ENCODE assay signal across 13 mouse cellular contexts in genomic region chr4:105969628-105970027, GRCm38 (mm10).
A peak's percentile ranks its signal among the peaks of the same experiment; 100 is the strongest.
DNase-seq lines count a peak whose midpoint lies in the region; ATAC-seq and TF ChIP-seq lines count a peak whose summit lies in the region.
"Had no signal": no experiment of that assay in that cellular context is flagged by ENCODE, and none has a peak within 500 bp of the region (broad histone marks: within the 10 kb centered on the region; RNA-seq: fewer than 3 reads in every experiment).

No protein-coding gene starts in this region.

- 4% methylated on average over 2 of the region's 2 CpGs for WGBS in kidney, embryonic 14.5 days
- WGBS in kidney, adult 2 months, result 48% methylated on average over 2 of the region's 2 CpGs
- WGBS in midbrain, embryonic 14.5 days, result 41% methylated on average over 2 of the region's 2 CpGs

- peaks cover 5% of the 10 kb centered on the region for H3K4me1 ChIP-seq in kidney, embryonic 14.5 days (ENCODE audit: control insufficient read depth, insufficient read depth, low read length)
- H3K4me1 ChIP-seq in kidney, adult 2 months (ENCODE audit: control insufficient read depth, insufficient read depth, low read length), result no peaks in the 10 kb centered on the region
- no peaks in the 10 kb centered on the region for H3K4me1 ChIP-seq in midbrain, embryonic 14.5 days (ENCODE audit: control insufficient read depth, insufficient read depth, low read length)
- H3K4me1 ChIP-seq: heart, embryonic 12.5 days; midbrain, embryonic 13.5 days had no signal

- H3K27ac ChIP-seq in kidney, embryonic 14.5 days (ENCODE audit: low read depth, low read length), result peak overlapping the region; percentile 2; the same call in 1 of the 2 replicates
- H3K27ac ChIP-seq in kidney, adult 2 months (ENCODE audit: insufficient read depth, low read depth, low read length), result no peak overlapping the region
- no peak overlapping the region for H3K27ac ChIP-seq in midbrain, embryonic 14.5 days (replicated peaks; ENCODE audit: low read depth, low read length)
- H3K27ac ChIP-seq: midbrain, embryonic 13.5 days had no signal

- TF ChIP-seq POLR2A in kidney, adult 2 months (IDR thresholded peaks at IDR 0.05; ENCODE audit: low read depth, low read length), result no peak

- no peak for DNase-seq in kidney, adult 2 months
- peak; percentile 53 to 77 for DNase-seq in urinary bladder, postnatal 36 days (ENCODE audit: low spot score in 2 of 2)
- no peak for DNase-seq in urinary bladder, postnatal 4 days (ENCODE audit: low spot score in 2 of 2)
- DNase-seq in kidney, postnatal 10 days, result peak; percentile 30
- no peak for DNase-seq in layer of hippocampus, adult 9-10 months (ENCODE audit: low spot score)
- DNase-seq in left cerebral cortex, adult 18-20 months (ENCODE audit: low spot score in 2 of 2), result no peak
- DNase-seq in midbrain, embryonic 14.5 days, result no peak
- DNase-seq: cerebellum, adult 8-10 months had no signal

- peak; percentile 84 for ATAC-seq in kidney, embryonic 14.5 days (ENCODE audit: low FRiP score, low TSS enrichment)
- no peak for ATAC-seq in midbrain, embryonic 14.5 days (ENCODE audit: low FRiP score, low TSS enrichment)
- ATAC-seq: CD4-positive, CD25-positive, alpha-beta regulatory T cell, adult 4 months; midbrain, embryonic 13.5 days; Patski had no signal

- H3K36me3 ChIP-seq in kidney, embryonic 14.5 days (ENCODE audit: control insufficient read depth, insufficient read depth, low read length), result no peaks in the 10 kb centered on the region
- no peaks in the 10 kb centered on the region for H3K36me3 ChIP-seq in kidney, adult 2 months (ENCODE audit: control insufficient read depth, insufficient read depth, low read length)
- H3K36me3 ChIP-seq in midbrain, embryonic 14.5 days (ENCODE audit: control insufficient read depth, insufficient read depth, low read length), result no peaks in the 10 kb centered on the region
- H3K36me3 ChIP-seq: heart, embryonic 12.5 days; midbrain, embryonic 13.5 days had no signal

- TF ChIP-seq CTCF in kidney, adult 2 months (conservative IDR thresholded peaks at IDR 0.05; ENCODE audit: insufficient read depth, insufficient read length, low read depth, low read length), result no peak

- H3K4me3 ChIP-seq in kidney, embryonic 14.5 days (ENCODE audit: low read length), result no peak overlapping the region
- H3K4me3 ChIP-seq in kidney, adult 2 months (ENCODE audit: insufficient read depth, low read depth, low read length), result no peak overlapping the region
- H3K4me3 ChIP-seq in midbrain, embryonic 14.5 days (replicated peaks; ENCODE audit: low read depth, low read length), result no peak overlapping the region
- H3K4me3 ChIP-seq: heart, embryonic 12.5 days; midbrain, embryonic 13.5 days had no signal

- H3K9ac ChIP-seq in kidney, embryonic 14.5 days (ENCODE audit: low read depth, low read length), result no peak overlapping the region; the same call in 1 of the 2 replicates
- H3K9ac ChIP-seq in midbrain, embryonic 14.5 days (replicated peaks; ENCODE audit: low read length), result no peak overlapping the region
- H3K9ac ChIP-seq: heart, embryonic 12.5 days; midbrain, embryonic 13.5 days had no signal

- H3K4me2 ChIP-seq in kidney, embryonic 14.5 days (replicated peaks; ENCODE audit: low read depth, low read length), result no peak overlapping the region
- no peak overlapping the region for H3K4me2 ChIP-seq in midbrain, embryonic 14.5 days (ENCODE audit: low read length)
- H3K4me2 ChIP-seq: heart, embryonic 12.5 days; midbrain, embryonic 13.5 days had no signal

- H3K27me3 ChIP-seq in kidney, embryonic 14.5 days (ENCODE audit: control insufficient read depth, insufficient read depth, low read length), result no peaks in the 10 kb centered on the region
- no peaks in the 10 kb centered on the region for H3K27me3 ChIP-seq in kidney, adult 2 months (replicated peaks; ENCODE audit: control insufficient read depth, insufficient read depth, low read length)
- no peaks in the 10 kb centered on the region for H3K27me3 ChIP-seq in midbrain, embryonic 14.5 days (ENCODE audit: control insufficient read depth, insufficient read depth, low read length)
- H3K27me3 ChIP-seq: midbrain, embryonic 13.5 days; Patski had no signal

- H3K9me3 ChIP-seq in kidney, embryonic 14.5 days (ENCODE audit: control insufficient read depth, low read length), result no peaks in the 10 kb centered on the region
- H3K9me3 ChIP-seq in midbrain, embryonic 14.5 days (ENCODE audit: control insufficient read depth, low read length), result no peaks in the 10 kb centered on the region
- H3K9me3 ChIP-seq: heart, embryonic 12.5 days; midbrain, embryonic 13.5 days had no signal

Comparison
In these comparisons a context has a peak if more than half of its experiments do, and no peak if none do; other contexts are left out.
1. DNase-seq: peak in urinary bladder, postnatal 36 days (2 of 2) and kidney, postnatal 10 days (single experiment); none in kidney, adult 2 months (single experiment), urinary bladder, postnatal 4 days (0 of 2), layer of hippocampus, adult 9-10 months (single experiment), left cerebral cortex, adult 18-20 months (0 of 2) and midbrain, embryonic 14.5 days (single experiment).